Mouse (Mus musculus): ENCODE measurements at regions not wholly inside any gene's neighbourhood (a gene's known extent, or its start where the extent isn't known, plus 50 kb on each side); places are given as distances from the start of the nearest gene placed in this dataset.
A peak's percentile ranks its signal among the peaks of the same experiment; 100 is the strongest.

DNA sequence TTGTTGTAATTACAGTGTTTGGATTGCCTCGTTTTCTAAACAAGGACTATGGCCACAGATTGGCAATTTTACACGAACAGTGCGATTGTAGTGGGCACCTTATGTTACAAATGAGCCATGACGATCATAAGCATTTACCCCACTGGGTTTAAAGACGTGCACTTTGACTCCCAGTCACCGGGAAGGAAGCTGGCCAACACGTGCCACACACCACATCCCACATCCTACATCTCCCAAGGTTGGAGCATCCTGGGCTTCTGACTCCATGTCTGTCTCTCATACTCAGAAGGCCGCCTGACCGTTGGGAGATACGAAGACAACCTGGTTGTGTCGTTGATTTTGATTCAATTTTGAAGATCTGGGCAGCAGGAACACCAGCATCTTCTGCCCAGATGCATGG lies 159.8 kb upstream of the Tshz3 start:
- DNase-seq (ENCODE audit: extremely low spot score, low spot score): no peak

DNA sequence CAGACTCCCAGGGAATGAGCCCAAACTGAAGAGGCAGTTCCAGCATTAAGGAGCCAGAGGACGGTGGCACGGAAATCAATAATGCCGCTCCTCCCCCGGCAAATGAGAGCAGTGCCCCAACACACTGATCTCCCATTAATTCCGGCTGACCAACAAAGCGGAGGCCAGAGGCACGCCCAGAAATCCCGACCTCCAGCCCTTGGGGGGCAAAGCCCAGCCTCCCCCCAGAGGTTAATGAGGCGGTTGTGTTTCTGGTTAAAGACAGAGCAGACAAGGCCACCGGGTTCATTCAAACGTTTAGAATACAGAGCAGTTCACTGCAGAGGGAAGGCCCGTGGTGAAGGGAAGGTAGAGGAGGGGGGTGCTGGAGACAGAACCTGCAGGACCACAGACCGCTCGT lies 149.9 kb upstream of the Tshz3 start:
- DNase-seq (ENCODE audit: extremely low spot score, low spot score): peak; percentile 43

DNA sequence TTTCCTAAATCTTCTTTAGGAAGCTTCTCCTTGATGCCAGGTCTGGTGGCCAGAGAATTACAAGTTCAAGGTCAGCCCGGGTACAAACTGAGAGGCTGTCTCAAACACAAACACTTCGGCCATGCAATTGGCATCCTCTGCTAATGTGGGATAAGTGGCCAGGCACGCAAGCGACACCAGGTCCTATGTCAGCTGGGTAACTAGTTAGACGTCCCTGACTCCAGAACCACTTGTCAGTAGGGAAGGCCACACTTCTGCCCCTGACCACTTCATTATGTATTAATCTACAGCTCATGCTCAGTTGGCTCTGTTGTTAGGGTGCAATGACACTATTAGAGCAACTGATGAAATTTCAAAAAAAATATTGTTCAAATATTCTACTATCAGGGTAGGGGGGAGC lies 149.5 kb upstream of the Tshz3 start:
- DNase-seq (ENCODE audit: extremely low spot score, low spot score): no peak

DNA sequence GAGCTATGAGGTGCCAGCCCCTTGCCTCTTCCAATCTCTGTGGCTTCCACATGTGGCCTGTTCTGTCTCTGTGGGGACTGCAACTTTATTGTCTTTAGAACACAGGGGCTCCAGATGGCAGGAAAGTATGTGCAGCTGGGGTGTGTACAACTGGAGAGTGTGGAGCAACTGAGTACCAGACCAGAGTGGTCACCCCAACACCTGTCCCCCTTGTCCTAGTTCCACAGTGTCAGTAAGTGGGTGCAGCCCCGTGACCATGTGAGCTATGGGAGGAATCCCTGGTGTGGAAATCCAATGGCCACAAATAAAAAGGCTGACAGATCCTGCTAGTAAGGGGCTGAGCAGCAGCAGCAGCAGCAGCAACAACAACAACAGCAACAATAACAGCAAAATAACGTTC lies 126.9 kb upstream of the Tshz3 start:
- no peak for DNase-seq (ENCODE audit: extremely low spot score, low spot score)

DNA sequence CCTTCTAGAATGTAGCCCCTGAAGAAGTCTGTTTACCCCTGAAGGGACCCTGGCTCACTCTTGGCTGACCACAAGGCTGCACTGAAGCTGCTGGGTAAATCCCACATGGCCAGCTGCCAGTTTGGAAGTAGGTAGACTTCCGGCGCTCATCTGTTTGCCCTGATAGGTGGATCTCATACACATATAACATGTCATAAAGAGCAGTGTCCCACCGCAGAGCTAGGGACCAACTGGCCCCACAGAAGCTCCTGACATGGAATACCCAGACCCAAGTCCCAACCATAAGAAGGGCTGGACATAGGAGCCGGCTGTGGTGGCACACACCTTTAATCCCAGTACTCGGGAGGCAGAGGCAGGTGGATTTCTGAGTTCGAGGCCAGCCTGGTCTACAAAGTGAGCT lies 115.8 kb upstream of the Tshz3 start:
- DNase-seq (ENCODE audit: extremely low spot score, low spot score): no peak

DNA sequence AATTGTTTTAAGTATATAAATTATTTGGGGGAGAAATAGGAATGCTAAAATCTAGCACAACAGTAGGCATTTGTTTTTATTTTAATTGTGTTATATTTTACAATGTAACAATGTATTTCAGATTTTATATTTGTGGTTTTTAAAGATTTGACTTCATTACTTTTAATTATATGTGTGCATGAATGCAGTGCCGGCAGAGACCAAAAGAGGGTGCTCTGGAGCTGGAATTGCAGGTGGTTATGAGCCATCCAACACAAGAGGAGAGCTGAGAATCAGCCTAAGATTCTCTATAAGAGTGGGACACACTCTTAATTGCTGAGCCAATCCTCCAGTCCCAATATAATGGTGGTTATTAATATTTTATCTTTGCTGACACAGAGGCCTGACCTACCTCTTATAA lies 112.9 kb upstream of the Tshz3 start:
- no peak for DNase-seq (ENCODE audit: extremely low spot score, low spot score)

DNA sequence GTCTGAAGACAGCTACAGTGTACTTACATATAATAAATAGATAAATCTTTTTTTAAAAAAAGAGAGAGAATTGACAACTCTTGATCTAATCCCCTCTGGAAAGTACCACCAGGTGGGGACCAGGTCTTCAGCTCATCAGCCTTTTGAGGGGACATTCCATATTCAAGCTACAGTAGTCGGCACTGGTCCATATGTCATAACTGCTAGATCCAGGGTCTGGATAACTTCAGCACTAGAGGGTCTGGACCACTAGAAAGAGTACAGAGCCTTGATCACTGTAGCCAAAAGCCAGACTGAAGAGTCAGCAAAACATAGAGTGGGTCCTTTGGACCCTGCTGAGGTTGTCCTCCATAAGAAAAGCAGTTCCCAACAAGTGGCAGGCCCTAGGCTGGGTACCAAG lies 106.4 kb upstream of the Tshz3 start:
- DNase-seq (ENCODE audit: extremely low spot score, low spot score): no peak

DNA sequence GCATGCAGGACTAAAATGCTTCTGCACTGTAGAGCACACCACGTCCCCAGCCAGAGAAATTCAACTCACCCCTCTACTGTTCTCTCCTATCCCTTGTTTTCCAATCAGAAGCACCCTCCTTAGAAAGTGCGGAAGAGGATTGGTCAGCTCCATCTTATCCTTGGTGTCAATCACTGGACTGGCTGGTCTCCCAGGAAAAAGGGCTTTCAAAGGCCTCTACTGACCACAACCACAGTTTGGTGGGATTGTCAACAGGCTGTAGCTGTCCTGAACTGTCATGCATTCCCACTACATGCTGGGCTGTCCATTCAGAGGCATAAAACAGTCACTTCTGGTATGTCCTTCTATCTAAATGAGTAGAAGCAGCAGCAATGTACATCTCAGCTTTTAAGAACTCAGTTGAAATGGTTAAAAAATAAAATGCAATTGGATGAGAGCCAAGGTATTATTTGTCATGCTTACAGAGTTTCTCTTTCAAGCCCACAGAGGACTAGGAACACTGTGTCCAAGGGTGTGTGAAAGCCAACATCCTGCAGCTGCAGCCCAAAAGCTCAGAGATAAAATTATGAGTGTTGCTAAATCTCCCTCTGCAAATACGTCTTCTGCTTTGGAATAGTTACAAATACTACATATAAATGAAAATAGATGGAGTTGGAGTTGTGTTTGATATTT lies 101.2 kb upstream of the Tshz3 start:
- no peak for DNase-seq (ENCODE audit: extremely low spot score, low spot score)

DNA sequence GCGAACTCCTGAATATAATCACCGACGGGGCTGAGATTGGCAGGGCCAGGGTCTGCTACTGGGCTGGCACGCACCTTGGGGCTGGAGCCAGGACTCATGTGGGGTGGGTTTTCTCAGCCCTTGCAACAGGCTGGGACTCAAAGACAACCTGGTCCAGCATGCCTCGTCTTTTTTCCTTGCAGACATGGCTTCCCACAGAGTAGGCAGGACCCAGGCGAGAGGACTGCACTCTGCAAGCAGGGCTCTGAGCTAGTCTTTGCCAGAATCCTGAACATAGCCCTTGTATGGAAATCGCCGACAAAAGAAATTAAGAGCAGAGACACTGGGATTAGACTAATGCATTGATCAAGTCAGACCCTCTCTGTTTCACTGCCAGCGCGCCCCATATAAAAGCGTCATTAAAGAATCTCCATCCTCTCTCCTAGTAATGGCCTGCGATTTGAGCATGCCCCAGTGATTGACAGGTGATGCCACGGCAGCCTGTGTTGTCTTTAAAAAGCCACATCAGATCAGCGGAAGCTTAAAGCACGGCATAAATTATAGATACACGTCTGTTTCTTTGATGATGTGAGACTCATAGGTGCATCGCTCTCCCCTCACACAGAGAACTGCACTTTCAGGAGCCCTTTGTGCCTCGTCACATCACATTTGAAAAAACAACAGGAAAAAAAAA lies 92.8 kb upstream of the Tshz3 start:
- DNase-seq (ENCODE audit: extremely low spot score, low spot score): no peak

DNA sequence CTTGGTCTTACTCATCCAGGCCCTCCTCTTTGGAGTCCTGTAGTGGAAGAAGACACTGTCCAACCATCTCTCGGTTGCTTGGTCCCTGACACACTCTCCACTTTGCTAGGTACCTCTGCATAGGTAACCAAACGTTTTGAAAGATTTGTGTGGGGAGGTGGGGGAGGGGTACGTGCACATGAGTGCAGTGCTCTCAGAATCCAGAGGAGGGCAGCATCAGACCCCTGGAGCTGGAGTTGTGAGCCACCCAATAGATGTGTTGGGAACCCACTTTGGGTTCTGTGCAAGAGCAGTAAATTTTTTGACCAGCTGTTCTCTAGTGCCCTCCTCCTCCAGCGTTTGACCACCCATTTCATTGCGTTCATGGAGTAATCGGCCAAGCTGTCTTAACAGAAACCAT lies 77.7 kb upstream of the Tshz3 start:
- no peak for DNase-seq (ENCODE audit: extremely low spot score, low spot score)

DNA sequence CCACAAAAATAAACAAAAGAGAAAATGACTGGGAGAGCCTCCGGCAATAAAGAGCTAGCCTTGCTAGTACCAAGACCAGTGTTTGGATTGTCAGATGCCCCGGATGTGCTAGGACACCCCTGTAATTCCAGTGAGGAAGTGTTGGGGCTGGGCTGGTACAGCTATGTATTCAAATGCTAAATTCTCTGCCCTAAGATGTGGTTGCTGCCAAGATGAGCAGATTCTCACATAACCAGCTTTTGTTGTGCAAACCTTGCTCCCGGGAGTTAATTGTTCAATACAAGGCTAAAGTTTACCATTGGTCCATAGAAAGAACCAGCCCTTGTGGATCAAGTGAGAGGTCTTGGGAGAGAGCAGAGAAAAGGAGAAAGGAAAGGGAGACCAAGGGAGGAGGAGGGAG lies 53.7 kb upstream of the Tshz3 start:
- no peak for DNase-seq (ENCODE audit: extremely low spot score, low spot score)

All from neural tube, embryonic 10.5 days (tissue).